1 mouse cellular context compared by ENCODE assay signal in the genomic region with DNA sequence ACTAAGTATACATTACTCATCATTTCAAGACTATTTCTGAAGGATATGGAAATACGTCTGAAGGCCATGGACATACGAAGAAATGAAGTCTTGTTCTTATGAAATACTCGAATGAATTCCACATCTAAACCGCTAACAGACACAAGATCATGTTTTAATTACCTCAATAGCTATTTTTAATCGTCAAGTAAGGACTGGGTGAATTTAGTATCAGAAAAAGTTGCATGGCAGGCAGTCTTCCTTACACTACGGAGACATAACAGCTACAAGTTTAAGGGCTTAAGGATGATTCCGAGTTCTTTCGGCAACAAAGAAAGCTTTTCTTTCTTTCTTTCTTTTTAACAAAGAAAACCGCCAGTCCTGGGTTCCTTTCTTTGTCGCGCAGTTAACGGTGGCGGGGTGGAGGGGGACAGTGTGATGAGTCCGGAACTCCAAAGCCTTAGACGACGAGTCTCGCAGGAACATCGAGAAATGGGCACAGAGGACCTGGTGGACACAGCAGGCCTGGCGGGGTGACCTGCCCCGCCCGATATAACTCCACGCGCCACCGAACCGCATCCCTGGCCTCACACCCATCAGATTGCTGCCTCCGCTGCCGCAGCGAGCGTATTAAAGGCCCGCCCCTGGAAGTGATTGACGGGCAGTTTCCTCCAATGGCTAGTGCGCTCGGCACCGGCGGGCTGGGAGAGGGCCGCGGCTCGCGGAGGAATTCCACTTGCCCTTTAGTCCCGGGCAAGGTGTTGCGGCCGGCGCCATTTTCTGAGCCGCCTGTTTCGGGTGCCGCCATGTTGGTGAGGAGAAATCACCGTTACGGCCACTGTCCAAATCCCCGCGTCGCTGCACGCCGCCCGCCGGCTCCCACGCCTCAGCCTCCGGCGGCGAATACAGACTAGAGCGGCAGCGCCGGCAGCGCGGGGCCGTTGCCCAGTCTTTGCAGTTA.
A peak's percentile ranks its signal among the peaks of the same experiment; 100 is the strongest.
TF ChIP-seq lines count a peak whose summit lies in the region.

Zc3h6 (plus strand) TSS at position 762 of the 940 bp plus-strand sequence.

TF ChIP-seq in MEL, 35 proteins besides CTCF, POLR2A, EP300 and RAD21 (continued from another document):
- peak; percentile 55; the same call in 1 of the 2 replicates for TF ChIP-seq MXI1 (IDR thresholded peaks at IDR 0.05; ENCODE audit: low read depth, low read length)
- TF ChIP-seq SIN3A (IDR thresholded peaks at IDR 0.05; ENCODE audit: low read length) = peak; percentile 34
- no peak for TF ChIP-seq ZNF384 (IDR thresholded peaks at IDR 0.05; ENCODE audit: low read depth, low read length)
- TF ChIP-seq HCFC1 (IDR thresholded peaks at IDR 0.05; ENCODE audit: low read depth, low read length) = peak; percentile 78
- TF ChIP-seq NELFE (IDR thresholded peaks at IDR 0.05; ENCODE audit: low read depth, low read length) = peak; percentile 63
- peak; percentile 42; the same call in 1 of the 2 replicates for TF ChIP-seq MAX (IDR thresholded peaks at IDR 0.05; ENCODE audit: low read length)
- TF ChIP-seq ZC3H11A (IDR thresholded peaks at IDR 0.05; ENCODE audit: low read depth, low read length) = peak; percentile 48; the same call in 1 of the 2 replicates
- peak; percentile 76; the same call in 1 of the 2 replicates for TF ChIP-seq KAT2A (conservative IDR thresholded peaks at IDR 0.05; ENCODE audit: low read depth, low read length)
